Mouse (Mus musculus) forebrain, embryonic 14.5 days (tissue): ENCODE measurements at regions not wholly inside any gene's neighbourhood (a gene's known extent, or its start where the extent isn't known, plus 50 kb on each side); places are given as distances from the start of the nearest gene placed in this dataset.

Source experiments
- ATAC-seq: fragments of 200-750 bp; cut with Nextera tagmentation; 2 replicates; pipeline ENCODE4 v1.8.0; 2017; ENCODE audit warnings: mild to moderate bottlenecking, moderate library complexity
- DNase-seq: peaks from one replicate; pipeline ENCODE4 v3.0.0-alpha.2; 2015; ENCODE audit warnings: low spot score
- H3K27ac ChIP-seq: fragments of 300-500 bp; sonication (generic); 2 replicates; pipeline ENCODE4 v1.5.1; 2014; ENCODE audit warnings: low read depth, mild to moderate bottlenecking, control low read depth, low read length, moderate library complexity
- H3K27me3 ChIP-seq: fragments of 300-500 bp; sonication (generic); replicated peaks from 2 replicates; pipeline ENCODE4 v1.6.1; 2014; ENCODE audit warnings: low read length, control low read depth, mixed read lengths; ENCODE audit not compliant: control insufficient read depth, insufficient read depth
- H3K36me3 ChIP-seq: fragments of 300-500 bp; sonication (generic); 2 replicates; pipeline ENCODE4 v1.6.1; 2014; ENCODE audit warnings: low read length, control low read depth; ENCODE audit not compliant: control insufficient read depth, insufficient read depth
- H3K4me1 ChIP-seq: fragments of 300-500 bp; sonication (generic); 2 replicates; pipeline ENCODE4 v1.6.1; 2014; ENCODE audit warnings: antibody characterized with exemption, low read length, control low read depth; ENCODE audit not compliant: control insufficient read depth, insufficient read depth
- H3K4me2 ChIP-seq: fragments of 300-500 bp; sonication (generic); 2 replicates; pipeline ENCODE4 v1.6.1; 2014; ENCODE audit warnings: mild to moderate bottlenecking, control low read depth, low read length
- H3K4me3 ChIP-seq: fragments of 300-500 bp; sonication (generic); 2 replicates; pipeline ENCODE4 v1.5.1; 2014; ENCODE audit warnings: low read depth, low read length, control low read depth
- H3K9ac ChIP-seq: fragments of 300-500 bp; sonication (generic); 2 replicates; pipeline ENCODE4 v1.6.1; 2014; ENCODE audit warnings: mild to moderate bottlenecking, low read length, control low read depth, moderate library complexity
- H3K9me3 ChIP-seq: fragments of 300-500 bp; sonication (generic); replicated peaks from 2 replicates; pipeline ENCODE4 v1.6.1; 2016; ENCODE audit warnings: low read length, control low read depth, mixed read lengths; ENCODE audit not compliant: control insufficient read depth
- WGBS: fragments of 180-500 bp; shearing (Covaris S2); extraction: QIAGEN DNeasy Blood & Tissue Kit; methylation state at CpG from one replicate; pipeline ENCODE4 v1.1.7; 2014; 5-methylcytosine and 5-hydroxymethylcytosine counted together

DNA sequence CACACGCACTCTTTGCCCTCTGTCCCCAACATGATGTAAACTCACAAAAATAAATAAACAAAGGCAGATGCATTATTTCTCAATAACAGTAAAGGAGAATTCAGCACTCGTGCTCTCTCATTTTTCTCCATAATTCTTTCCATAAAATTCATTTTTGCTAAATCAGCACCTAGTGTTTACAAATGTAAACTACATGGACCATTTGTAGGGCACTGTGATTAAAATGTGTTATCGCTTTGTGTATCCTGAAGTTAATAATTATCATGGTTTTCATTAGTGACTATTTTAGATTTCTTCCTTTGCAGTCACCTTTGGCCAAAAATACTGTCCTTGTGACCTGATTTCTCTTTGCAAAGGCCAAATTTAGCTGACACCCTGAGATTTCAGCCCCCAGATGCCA lies 61.0 kb upstream of the Ppm1b start:
- 89% methylated on average over 3 of the region's 3 CpGs for WGBS

DNA sequence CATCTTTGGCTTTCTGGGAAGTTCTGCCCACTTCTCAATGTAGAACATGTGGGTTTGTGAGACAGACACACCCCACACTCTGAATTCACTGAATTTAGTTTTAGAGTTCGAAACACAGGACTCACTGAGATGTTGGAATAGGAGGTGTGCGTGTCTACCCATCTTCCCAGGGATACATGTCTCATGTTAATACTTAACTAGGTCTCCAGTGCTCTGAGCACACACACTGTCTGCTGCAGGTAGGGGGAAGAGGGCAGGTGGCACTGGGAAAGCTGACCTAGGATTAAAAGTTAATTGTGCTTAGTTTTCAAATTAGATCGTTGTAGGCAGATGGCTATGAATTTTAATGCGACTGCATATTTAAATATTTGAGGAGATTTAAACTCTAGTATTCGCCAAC lies 60.0 kb upstream of the Ppm1b start:
- ATAC-seq (no peak), DNase-seq (no peak)
- Histone ChIP-seq H3K4me1 (no peaks in the 10 kb centered on the region), H3K36me3 (no peaks in the 10 kb centered on the region), H3K4me3 (no peak overlapping the region), H3K27me3 (no peaks in the 10 kb centered on the region), H3K27ac (no peak overlapping the region), H3K9me3 (no peaks in the 10 kb centered on the region), H3K9ac (no peak overlapping the region), H3K4me2 (no peak overlapping the region)
- WGBS: 79% methylated on average over 5 of the region's 5 CpGs

More for the DNA sequence above, 61.0 kb upstream of the Ppm1b start:
- no peaks in the 10 kb centered on the region for H3K27me3 ChIP-seq
- H3K27ac ChIP-seq: no peak overlapping the region
- no peak for DNase-seq
- H3K36me3 ChIP-seq: no peaks in the 10 kb centered on the region
- no peak overlapping the region for H3K9ac ChIP-seq
- H3K4me2 ChIP-seq: no peak overlapping the region
- no peaks in the 10 kb centered on the region for H3K9me3 ChIP-seq
- no peak overlapping the region for H3K4me3 ChIP-seq
- no peak for ATAC-seq
- H3K4me1 ChIP-seq: no peaks in the 10 kb centered on the region

DNA sequence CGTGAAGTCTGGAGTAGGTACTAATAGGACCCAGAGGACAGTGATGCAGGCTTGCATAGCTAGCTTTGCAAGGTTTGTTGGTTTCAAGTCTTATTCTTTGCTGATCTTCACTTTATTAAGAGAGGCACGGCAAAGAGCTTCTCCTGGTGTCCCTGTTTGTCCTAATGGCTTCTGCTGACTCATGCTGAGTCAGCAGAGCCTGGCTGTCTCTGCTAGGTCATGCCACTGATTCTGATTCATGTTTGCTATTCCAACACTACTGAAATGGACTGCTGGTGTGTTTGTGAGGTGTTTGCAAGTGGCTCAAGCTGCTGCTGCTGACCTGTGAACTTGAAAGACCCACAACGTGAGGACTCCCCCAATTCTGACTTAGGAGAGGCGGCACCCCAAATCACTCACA lies 58.1 kb upstream of the Ppm1b start:
- 90% methylated on average over 4 of the region's 4 CpGs for WGBS
- no peak overlapping the region for H3K4me3 ChIP-seq
- no peak overlapping the region for H3K27ac ChIP-seq
- DNase-seq (no peak), ATAC-seq (no peak)
- H3K9me3 ChIP-seq: no peaks in the 10 kb centered on the region
- H3K36me3 ChIP-seq: no peaks in the 10 kb centered on the region
- no peak overlapping the region for H3K4me2 ChIP-seq
- H3K27me3 ChIP-seq: no peaks in the 10 kb centered on the region
- no peak overlapping the region for H3K9ac ChIP-seq
- H3K4me1 ChIP-seq: no peaks in the 10 kb centered on the region

DNA sequence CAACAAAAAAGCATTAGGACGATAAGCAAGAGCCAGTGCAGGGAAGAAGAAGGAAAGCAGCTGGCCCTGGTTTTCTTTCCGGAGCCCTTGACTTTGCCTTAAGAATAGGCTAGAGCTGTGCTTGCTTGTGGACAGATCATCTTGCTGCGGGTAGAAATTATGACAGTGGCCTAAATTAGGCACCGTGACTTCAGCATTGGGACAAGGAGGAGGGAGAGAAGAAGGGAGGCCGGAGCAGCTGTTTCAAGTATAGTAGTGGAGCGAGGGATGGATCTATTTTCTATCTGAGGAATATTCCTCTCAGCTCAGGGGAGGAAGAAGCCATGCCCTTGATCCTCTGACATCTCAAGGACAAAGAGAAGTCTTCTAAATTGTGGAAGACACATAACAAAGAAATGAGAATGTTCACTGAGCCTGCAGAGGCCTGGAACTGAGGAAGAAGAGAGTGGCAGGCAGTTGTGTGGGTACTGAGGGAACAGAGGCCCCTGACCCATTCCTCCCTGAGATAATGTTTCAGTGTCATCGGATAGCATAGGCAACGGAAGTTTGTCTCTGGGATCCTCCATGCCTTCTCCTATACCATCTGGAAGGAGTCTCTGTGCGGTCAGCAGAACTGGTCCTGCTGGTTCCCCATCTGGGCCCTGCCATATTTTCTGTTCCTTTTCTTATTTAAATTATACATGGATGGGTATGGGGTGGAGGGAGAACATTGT lies 52.8 kb upstream of the Ppm1b start:
- no peaks in the 10 kb centered on the region for H3K36me3 ChIP-seq
- H3K27ac ChIP-seq: no peak overlapping the region
- 91% methylated on average over 9 of the region's 9 CpGs for WGBS
- H3K9ac ChIP-seq: no peak overlapping the region
- no peaks in the 10 kb centered on the region for H3K4me1 ChIP-seq
- DNase-seq (no peak), ATAC-seq (no peak)
- H3K9me3 ChIP-seq: no peaks in the 10 kb centered on the region
- H3K27me3 ChIP-seq: no peaks in the 10 kb centered on the region
- H3K4me3 ChIP-seq: no peak overlapping the region
- no peak overlapping the region for H3K4me2 ChIP-seq
